Mouse (Mus musculus) left cerebral cortex, postnatal 10 days (tissue): ENCODE results near the gene 2200002D01Rik. TPM values are rescaled to one million over a fixed set of nuclear protein-coding genes. Genes with fewer than 3 reads are reported as not detected.
"Not testable (repeated sequence)": the region's sequence is repeated elsewhere in the genome, so short reads cannot be mapped to it uniquely, and the experiment has no call there.

Source experiments
- DNase-seq, 2 experiments: peaks; one replicate each; pipeline ENCODE4 v3.0.0; 2021 to 2022; ENCODE audit warnings: low spot score in 2 of 2, mixed read lengths in 1 of 2; ENCODE audit errors: extremely low spot score in 1 of 2
- intact Hi-C: fragments of 180-260 bp; cut with DNase I; formaldehyde crosslinking; loops from one replicate; pipeline ENCODE4 v1.15.1; 2025
- total RNA-seq, 2 experiments: library from RNA; stranded (reverse); gene quantifications; 2 replicates each; pipeline ENCODE4 v1.2.3; 2021

Gene 2200002D01Rik
- total RNA-seq, 2 experiments from 2014 or later: not detected

DNA sequence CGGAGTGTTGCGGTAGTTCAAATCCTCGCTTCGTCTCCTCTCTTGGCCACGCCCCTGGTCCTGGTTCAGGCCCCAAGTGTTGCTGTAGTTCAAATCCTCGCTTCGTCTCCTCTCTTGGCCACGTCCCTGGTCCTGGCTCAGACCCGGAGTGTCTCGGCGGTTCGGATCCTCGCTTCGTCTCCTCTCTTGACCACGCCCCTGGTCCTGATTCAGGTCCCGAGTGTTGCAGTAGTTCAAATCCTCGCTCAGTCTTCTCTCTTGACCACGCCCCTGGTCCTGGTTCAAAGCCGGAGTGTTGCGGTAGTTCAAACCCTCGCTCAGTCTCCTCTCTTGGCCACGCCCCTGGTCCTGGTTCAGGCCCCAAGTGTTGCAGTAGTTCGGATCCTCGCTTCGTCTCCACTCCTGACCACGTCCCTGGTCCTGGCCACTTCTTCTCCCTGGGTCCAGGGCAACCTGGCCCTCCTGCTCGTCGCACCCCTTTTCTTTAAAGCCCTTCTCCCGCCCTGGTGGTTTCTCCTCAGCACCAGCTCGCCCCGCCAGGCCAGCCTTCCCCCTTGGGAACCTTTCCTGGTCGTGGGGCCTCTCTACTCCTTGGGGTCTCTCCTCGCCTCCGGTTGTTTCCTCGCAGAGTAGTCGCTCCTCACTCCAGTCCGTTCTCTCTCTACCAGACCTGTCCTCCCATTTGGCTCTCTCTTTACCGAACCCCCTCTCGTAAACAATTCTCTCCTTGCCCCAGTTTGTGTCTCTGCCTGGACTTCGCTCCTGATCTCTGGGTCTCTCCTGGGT lies 35.3 kb downstream of the 2200002D01Rik start:
- intact Hi-C loops, DNase-seq: not testable (repeated sequence)

- intact Hi-C loops: no loop called here
Measured at GRCm38 (mm10) chr7:29212199-29212765, 36.0 kb downstream of the 2200002D01Rik start.

GRCm38 (mm10) chr7:29211415-29212198 lies 36.7 kb downstream of the 2200002D01Rik start:
- peak; percentile 63 to 85 for DNase-seq
- intact Hi-C loops: no loop called here

More at GRCm38 (mm10) chr7:29212199-29212765, 36.0 kb downstream of the 2200002D01Rik start:
- DNase-seq: peak in 1 of 2 experiments; percentile 55

DNA sequence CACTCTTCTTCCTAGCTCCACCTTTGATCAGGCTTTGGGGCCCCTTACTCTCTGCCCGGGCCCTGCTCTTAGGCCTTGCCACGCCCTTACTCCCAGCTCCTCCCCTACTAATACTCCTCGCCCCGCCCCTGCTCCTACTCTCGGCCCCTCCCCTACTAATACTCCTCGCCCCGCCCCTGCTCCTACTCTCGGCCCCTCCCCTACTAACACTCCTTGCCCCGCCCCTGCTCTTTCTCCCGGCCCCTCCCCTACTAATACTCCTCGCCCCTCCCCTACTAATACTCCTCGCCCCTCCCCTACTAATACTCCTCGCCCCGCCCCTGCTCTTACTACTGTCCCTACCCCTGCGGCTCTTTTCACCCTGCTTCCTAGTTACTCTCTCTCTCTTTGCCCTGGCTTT lies 37.3 kb downstream of the 2200002D01Rik start:
- intact Hi-C loops: not testable (repeated sequence)
- peak in 1 of 2 experiments; percentile 54 for DNase-seq

DNA sequence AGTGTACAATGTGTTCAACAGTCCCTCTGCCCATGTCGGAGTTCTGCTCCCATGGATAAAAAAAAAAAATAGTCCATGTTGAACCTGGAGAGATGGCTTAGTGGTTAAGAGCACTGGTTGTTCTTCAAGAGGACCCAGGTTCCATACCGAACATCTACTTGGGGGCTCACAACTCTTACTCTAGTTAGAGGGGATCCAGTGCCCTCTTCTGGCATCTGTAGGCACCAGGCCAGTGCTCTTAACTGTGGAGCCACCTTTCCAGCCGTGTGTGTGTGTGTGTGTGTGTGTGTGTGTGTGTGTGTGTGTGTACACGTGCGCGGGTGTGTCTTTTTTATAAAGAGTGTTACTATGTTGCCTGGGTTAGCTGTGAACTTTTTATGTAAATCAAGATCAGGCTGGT lies 45.7 kb downstream of the 2200002D01Rik start:
- intact Hi-C loops: loop anchor here (10.0 kb wide), 1 partner anchor 512 kb away; no protein-coding TSS in a partner anchor
- no peak for DNase-seq

Other genes with a start within 250 kb of the 2200002D01Rik start
- 1 to 10 TPM; 6.7 to 7.0 TPM for gene Ryr1, start 123.3 kb downstream of the 2200002D01Rik start, total RNA-seq
- gene Rasgrp4, start 113.6 kb downstream of the 2200002D01Rik start, total RNA-seq: 1 to 10 TPM; 1.8 to 2.1 TPM
- gene Fam98c, start 92.2 kb downstream of the 2200002D01Rik start, total RNA-seq: 10 to 100 TPM; 25.1 to 26.0 TPM
- under 1 TPM; 0.58 to 0.65 TPM for gene Ggn, start 78.3 kb downstream of the 2200002D01Rik start, total RNA-seq
- gene Spred3, start 78.1 kb downstream of the 2200002D01Rik start, total RNA-seq: 10 to 100 TPM; 37.9 TPM
- gene Psmd8, start 67.8 kb downstream of the 2200002D01Rik start, total RNA-seq: 100 to 1,000 TPM; 167 to 170 TPM
- gene Catsperg1, start 34.4 kb downstream of the 2200002D01Rik start, total RNA-seq: 1 to 10 TPM; 1.8 TPM
- 1 to 10 TPM; 1.9 to 3.6 TPM for gene Kcnk6, start 16.0 kb downstream of the 2200002D01Rik start, total RNA-seq
- gene Yif1b, start 10.1 kb downstream of the 2200002D01Rik start, total RNA-seq: 10 to 100 TPM; 41.6 to 42.1 TPM
- gene Spint2, start 33.4 kb upstream of the 2200002D01Rik start, total RNA-seq: 10 to 100 TPM; 20.5 to 21.3 TPM
- gene Ppp1r14a, start 40.8 kb upstream of the 2200002D01Rik start, total RNA-seq: 1 to 10 TPM; 2.4 to 3.3 TPM
- 100 to 1,000 TPM; 127 to 141 TPM for gene Dpf1, start 55.5 kb upstream of the 2200002D01Rik start, total RNA-seq